Mouse (Mus musculus) ES-Bruce4 (cell line): ENCODE data around the gene 3110082I17Rik. TPM values are rescaled to one million over a fixed set of nuclear protein-coding genes. Genes with fewer than 3 reads are reported as not detected.

ENCODE experiments used
- H3K27ac ChIP-seq: 2 replicates; pipeline ENCODE4 v1.5.1; 2012; ENCODE audit warnings: low read length, inconsistent platforms; ENCODE audit not compliant: insufficient read depth
- H3K27me3 ChIP-seq: 2 replicates; pipeline ENCODE4 v1.6.1; 2012; ENCODE audit warnings: mild to moderate bottlenecking, low read length, inconsistent platforms; ENCODE audit not compliant: control insufficient read depth, poor library complexity, insufficient read depth, severe bottlenecking
- H3K36me3 ChIP-seq: 2 replicates; pipeline ENCODE4 v1.6.1; 2012; ENCODE audit warnings: inconsistent platforms, mild to moderate bottlenecking, low read length, moderate library complexity; ENCODE audit not compliant: control insufficient read depth, poor library complexity, insufficient read depth, severe bottlenecking
- H3K4me1 ChIP-seq: one replicate; pipeline ENCODE4 v1.8.1; 2011; ENCODE audit warnings: low read length; ENCODE audit not compliant: control insufficient read depth, insufficient read depth
- H3K4me3 ChIP-seq: 2 replicates; pipeline ENCODE4 v1.5.1; 2011; ENCODE audit warnings: low read depth, mild to moderate bottlenecking, low read length
- H3K9ac ChIP-seq: 2 replicates; pipeline ENCODE4 v1.6.1; 2012; ENCODE audit warnings: low read depth, mild to moderate bottlenecking, inconsistent platforms; ENCODE audit not compliant: poor library complexity, severe bottlenecking
- H3K9me3 ChIP-seq: replicated peaks from 2 replicates; pipeline ENCODE4 v1.6.1; 2012; ENCODE audit warnings: mild to moderate bottlenecking, low read length, inconsistent platforms; ENCODE audit not compliant: control insufficient read depth, poor library complexity, insufficient read depth, severe bottlenecking
- CTCF ChIP-seq: IDR thresholded peaks from one replicate; pipeline ENCODE4 v1.8.1; 2011; ENCODE audit warnings: low read depth, low read length
- EP300 ChIP-seq: IDR thresholded peaks from 2 replicates; pipeline ENCODE4 v1.6.1; 2011; ENCODE audit warnings: low read depth, low read length; ENCODE audit not compliant: insufficient read depth
- POLR2A ChIP-seq: IDR thresholded peaks from one replicate; pipeline ENCODE4 v1.8.1; 2011; ENCODE audit warnings: low read length; ENCODE audit not compliant: insufficient read depth
- polyA plus RNA-seq: library from polyadenylated mRNA; stranded (reverse); fragments of >200 nt; gene quantifications from 2 replicates; pipeline ENCODE4 v1.2.4, GENCODE M21; 2011; ENCODE audit warnings: low read depth; ENCODE audit not compliant: missing spikeins, insufficient read depth, insufficient read length

Gene 3110082I17Rik
- polyA plus RNA-seq, result 44.5 and 48.7 TPM in 2 replicates

DNA sequence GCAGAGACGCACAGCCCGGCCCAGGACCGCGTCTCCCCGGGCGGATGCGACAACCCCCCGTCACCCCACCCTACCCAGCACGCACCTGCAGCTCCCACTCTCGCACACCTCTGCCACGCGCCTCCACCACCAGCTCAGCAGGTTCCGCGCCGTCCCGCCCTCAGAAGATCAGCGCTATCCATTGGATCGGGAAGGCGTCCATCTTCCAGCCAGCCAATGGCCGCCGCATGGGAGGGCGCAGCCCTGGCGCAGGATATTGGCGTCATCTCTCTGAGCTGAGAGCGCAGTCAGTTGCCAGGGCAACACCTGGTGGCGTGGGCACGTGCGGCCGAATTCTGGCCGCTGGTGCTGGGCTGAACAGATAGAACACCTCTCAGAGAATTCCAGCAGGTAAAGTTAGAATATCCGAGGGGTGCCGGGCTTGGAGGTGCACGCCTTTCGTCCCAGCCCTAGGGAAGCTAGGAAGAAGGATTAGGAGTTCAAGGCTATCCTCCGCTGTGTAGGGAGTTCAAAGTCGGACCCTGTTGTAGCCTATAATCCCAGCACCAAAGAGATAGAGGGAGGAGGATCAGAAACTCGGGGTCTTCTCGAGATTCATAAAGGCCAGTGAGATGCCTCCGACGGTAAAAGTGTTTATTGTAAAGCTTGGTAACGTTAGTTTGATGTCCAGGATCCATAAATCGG, at the start of gene 3110082I17Rik:
3110082I17Rik (minus strand) TSS at position 144 of the 684 bp plus-strand sequence.
- H3K27ac ChIP-seq, result no peak within 1 kb of the TSS
- no peaks in the 10 kb centered on the region for H3K27me3 ChIP-seq
- H3K4me1 ChIP-seq, result peaks cover 3% of the 10 kb centered on the region
- TF ChIP-seq POLR2A, result no peak
- no peak for TF ChIP-seq CTCF
- TF ChIP-seq EP300, result no peak
- H3K9ac ChIP-seq, result peak within 1 kb of the TSS; percentile 54
- peak within 1 kb of the TSS; percentile 88 for H3K4me3 ChIP-seq
- no peaks in the 10 kb centered on the region for H3K36me3 ChIP-seq
- H3K9me3 ChIP-seq, result no peaks in the 10 kb centered on the region

- Histone ChIP-seq H3K9me3 (no peaks in the 10 kb centered on the region), H3K9ac (no peak overlapping the region), H3K4me3 (no peak overlapping the region), H3K27ac (no peak overlapping the region), H3K36me3 (no peaks in the 10 kb centered on the region), H3K4me1 (no peaks in the 10 kb centered on the region), H3K27me3 (no peaks in the 10 kb centered on the region)
- TF ChIP-seq CTCF (no peak), POLR2A (no peak), EP300 (no peak)
These were observed 45.9 kb upstream of the 3110082I17Rik start for GRCm38 (mm10) chr5:139506207-139506606.

DNA sequence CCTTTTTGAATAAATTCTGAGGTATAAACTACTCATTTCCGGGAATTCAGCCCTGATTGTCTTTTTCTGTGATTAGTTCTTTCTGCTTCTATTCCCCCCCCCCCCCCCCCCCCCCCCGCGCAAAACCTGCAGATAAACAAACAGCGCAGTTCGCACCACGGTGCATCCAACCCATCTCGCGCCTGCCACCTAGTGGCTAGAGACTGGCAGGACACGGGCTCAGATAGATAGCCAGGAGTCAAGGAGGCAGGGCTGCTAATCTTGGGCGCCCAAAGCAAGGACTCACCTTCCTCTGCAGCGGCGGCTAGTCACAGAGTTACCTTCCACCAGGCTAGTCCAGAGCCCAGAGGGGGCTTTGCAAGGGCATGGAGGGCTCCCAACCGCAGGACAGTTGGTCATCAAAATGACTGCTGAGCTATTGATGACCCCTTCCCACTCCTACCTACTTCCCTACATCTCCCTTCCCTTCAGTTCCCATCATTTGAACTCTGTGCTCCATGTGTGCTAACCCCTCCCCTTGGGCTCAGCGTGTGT, 44.8 kb upstream of the 3110082I17Rik start:
- no peaks in the 10 kb centered on the region for H3K36me3 ChIP-seq
- TF ChIP-seq EP300 (no peak), CTCF (peak; percentile 94), POLR2A (no peak)
- no peaks in the 10 kb centered on the region for H3K27me3 ChIP-seq
- no peak overlapping the region for H3K4me3 ChIP-seq
- no peaks in the 10 kb centered on the region for H3K9me3 ChIP-seq
- H3K9ac ChIP-seq, result no peak overlapping the region
- H3K27ac ChIP-seq, result no peak overlapping the region
- H3K4me1 ChIP-seq, result no peaks in the 10 kb centered on the region

GRCm38 (mm10) chr5:139502281-139502680, 42.0 kb upstream of the 3110082I17Rik start:
- H3K36me3 ChIP-seq, result no peaks in the 10 kb centered on the region
- no peak overlapping the region for H3K27ac ChIP-seq
- H3K27me3 ChIP-seq, result no peaks in the 10 kb centered on the region
- no peak for TF ChIP-seq POLR2A
- no peak for TF ChIP-seq CTCF
- no peak for TF ChIP-seq EP300
- no peak overlapping the region for H3K4me3 ChIP-seq
- H3K9ac ChIP-seq, result no peak overlapping the region
- H3K4me1 ChIP-seq, result no peaks in the 10 kb centered on the region
- no peaks in the 10 kb centered on the region for H3K9me3 ChIP-seq

- no peak overlapping the region for H3K4me3 ChIP-seq
- H3K4me1 ChIP-seq, result no peaks in the 10 kb centered on the region
- no peak overlapping the region for H3K9ac ChIP-seq
- H3K9me3 ChIP-seq, result no peaks in the 10 kb centered on the region
- H3K27ac ChIP-seq, result no peak overlapping the region
- no peaks in the 10 kb centered on the region for H3K27me3 ChIP-seq
- TF ChIP-seq POLR2A, result no peak
- TF ChIP-seq CTCF, result no peak
- TF ChIP-seq EP300, result no peak
- H3K36me3 ChIP-seq, result no peaks in the 10 kb centered on the region
These were observed 38.5 kb upstream of the 3110082I17Rik start for GRCm38 (mm10) chr5:139498791-139499190.

DNA sequence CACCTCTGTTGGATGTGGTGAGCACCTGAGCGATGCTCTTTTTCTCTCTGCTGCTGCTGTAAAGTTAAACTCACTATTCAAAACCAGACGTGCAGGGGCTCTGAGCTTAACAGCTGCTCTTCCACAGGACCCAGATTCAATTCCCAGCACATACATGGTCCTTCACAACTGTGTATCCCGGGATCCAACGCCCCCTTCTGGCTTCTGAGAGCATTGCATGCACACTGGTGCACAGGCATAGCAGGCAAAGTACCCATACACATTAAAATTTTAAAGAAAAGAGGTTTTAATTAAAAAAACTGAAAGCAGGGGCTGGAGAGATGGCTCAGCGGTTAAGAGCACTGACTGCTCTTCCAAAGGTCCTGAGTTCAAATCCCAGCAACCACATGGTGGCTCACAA, 36.6 kb upstream of the 3110082I17Rik start:
- no peak overlapping the region for H3K9ac ChIP-seq
- H3K27me3 ChIP-seq, result no peaks in the 10 kb centered on the region
- no peaks in the 10 kb centered on the region for H3K36me3 ChIP-seq
- H3K27ac ChIP-seq, result no peak overlapping the region
- no peaks in the 10 kb centered on the region for H3K9me3 ChIP-seq
- TF ChIP-seq POLR2A (no peak), CTCF (no peak), EP300 (no peak)
- no peak overlapping the region for H3K4me3 ChIP-seq
- H3K4me1 ChIP-seq, result no peaks in the 10 kb centered on the region
